Mouse (Mus musculus): Measurements from ENCODE around the gene Nkpd1. TPM values are rescaled to one million over a fixed set of nuclear protein-coding genes. Genes with fewer than 3 reads are reported as not detected.
A peak's percentile ranks its signal among the peaks of the same experiment; 100 is the strongest.
"Not testable (repeated sequence)": the region's sequence is repeated elsewhere in the genome, so short reads cannot be mapped to it uniquely, and the experiment has no call there.

The Nkpd1 gene
- total RNA-seq, 2 experiments from 2014 or later = not detected

- intact Hi-C loops (cut with DNase I) = loop anchor here (2.0 to 5.0 kb wide), 3 partner anchors 84 to 113 kb away; partner anchors contain the start of genes Ckm and Klc3
- peak; percentile 31 to 35 for DNase-seq
Observed at GRCm38 (mm10) chr7:19503481-19504068, 14.1 kb upstream of the Nkpd1 start.

GRCm38 (mm10) chr7:19506326-19506725 is 11.3 kb upstream of the Nkpd1 start:
- DNase-seq = no peak
- intact Hi-C loops (cut with DNase I) = loop anchor here (5.0 kb wide), 1 partner anchor 66 kb away; no protein-coding TSS in a partner anchor

- DNase-seq = no peak
- intact Hi-C loops (cut with DNase I) = loop anchor here (5.0 kb wide), 1 partner anchor 65 kb away; no protein-coding TSS in a partner anchor
Observed at GRCm38 (mm10) chr7:19506969-19507611, 10.5 kb upstream of the Nkpd1 start.

GRCm38 (mm10) chr7:19507612-19507981 is 10.0 kb upstream of the Nkpd1 start:
- intact Hi-C loops (cut with DNase I) = loop anchor here (5.0 kb wide), 1 partner anchor 65 kb away; no protein-coding TSS in a partner anchor
- no peak for DNase-seq

- intact Hi-C loops (cut with DNase I) = loop anchor here (5.0 kb wide), 1 partner anchor 64 kb away; no protein-coding TSS in a partner anchor
- DNase-seq = peak; percentile 88 to 90
Observed at GRCm38 (mm10) chr7:19508150-19508923, 9.3 kb upstream of the Nkpd1 start, which contains the start of the genes Bloc1s3 and Trappc6a. Bloc1s3 (minus strand) TSS chr7:19508367. Trappc6a (plus strand) TSS chr7:19508395.

- no peak for DNase-seq
- intact Hi-C loops (cut with DNase I) = loop anchor here (5.0 kb wide), 1 partner anchor 63 kb away; no protein-coding TSS in a partner anchor
Observed at GRCm38 (mm10) chr7:19508924-19509568, 8.6 kb upstream of the Nkpd1 start.

GRCm38 (mm10) chr7:19509786-19510185 is 7.9 kb upstream of the Nkpd1 start:
- DNase-seq = no peak
- intact Hi-C loops (cut with DNase I) = loop anchor here (5.0 kb wide), 1 partner anchor 63 kb away; no protein-coding TSS in a partner anchor

- intact Hi-C loops (cut with DNase I); DNase-seq: not testable (repeated sequence)
Observed at GRCm38 (mm10) chr7:19511934-19512333, 5.7 kb upstream of the Nkpd1 start.

GRCm38 (mm10) chr7:19512353-19512752 is 5.3 kb upstream of the Nkpd1 start:
- no peak for DNase-seq
- intact Hi-C loops (cut with DNase I) = no loop called here

GRCm38 (mm10) chr7:19520032-19520431 is 2.4 kb downstream of the Nkpd1 start:
- intact Hi-C loops (cut with DNase I) = loop anchor here (5.0 kb wide), 1 partner anchor 52 kb away; no protein-coding TSS in a partner anchor
- DNase-seq = no peak

- DNase-seq = no peak
- intact Hi-C loops (cut with DNase I) = loop anchor here (5.0 kb wide), 1 partner anchor 49 kb away; no protein-coding TSS in a partner anchor
Observed at GRCm38 (mm10) chr7:19523017-19523756, 5.5 kb downstream of the Nkpd1 start.

- intact Hi-C loops (cut with DNase I) = loop anchor here (5.0 kb wide), 1 partner anchor 48 kb away; no protein-coding TSS in a partner anchor
- DNase-seq = peak; percentile 29 to 40
Observed at GRCm38 (mm10) chr7:19523757-19524419, 6.2 kb downstream of the Nkpd1 start.

GRCm38 (mm10) chr7:19524420-19525104 is 6.9 kb downstream of the Nkpd1 start:
- DNase-seq = no peak
- intact Hi-C loops (cut with DNase I) = loop anchor here (5.0 kb wide), 1 partner anchor 48 kb away; no protein-coding TSS in a partner anchor

GRCm38 (mm10) chr7:19525105-19525481 is 7.5 kb downstream of the Nkpd1 start:
- no peak for DNase-seq
- intact Hi-C loops (cut with DNase I) = no loop called here

GRCm38 (mm10) chr7:19531077-19531476 is 13.4 kb downstream of the Nkpd1 start:
- intact Hi-C loops (cut with DNase I) = no loop called here
- no peak for DNase-seq

GRCm38 (mm10) chr7:19532240-19532639 is 14.6 kb downstream of the Nkpd1 start:
- intact Hi-C loops (cut with DNase I) = no loop called here
- no peak for DNase-seq

GRCm38 (mm10) chr7:19534676-19535075 is 17.0 kb downstream of the Nkpd1 start:
- DNase-seq = no peak
- intact Hi-C loops (cut with DNase I) = no loop called here
